Mouse (Mus musculus): ENCODE results near the gene Slc9a5.

Gene Slc9a5

DNA sequence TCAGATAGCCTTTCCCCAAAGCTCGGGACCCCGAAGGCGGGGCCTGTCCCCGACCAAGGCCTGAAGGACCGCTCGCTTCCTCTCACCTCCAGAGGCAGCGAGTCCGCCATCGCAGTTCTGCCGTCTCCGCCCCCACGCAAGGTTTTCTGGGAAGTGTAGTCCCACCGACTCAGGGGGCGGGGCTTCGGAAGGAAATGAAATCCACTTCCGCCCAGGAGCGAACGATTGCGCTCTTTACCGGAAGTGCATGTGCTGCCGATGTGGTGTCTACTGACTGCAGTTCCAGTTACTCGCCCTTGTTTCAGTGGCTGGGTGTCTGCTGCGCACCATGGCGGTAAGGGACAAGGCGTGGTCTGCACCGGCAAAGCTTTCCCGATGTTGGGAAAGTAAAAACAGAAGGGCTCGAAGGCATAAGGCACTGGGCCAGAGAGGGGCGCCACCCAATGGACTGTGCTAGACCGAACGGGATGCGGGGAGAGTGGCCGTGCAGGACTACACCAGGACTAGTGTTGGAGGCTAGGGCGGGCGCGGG, 22.4 kb upstream of the Slc9a5 start, which contains the start of the genes Lrrc29 and Tmem208:
Gene Lrrc29 (minus strand): TSS at position 138 of the 532 bp plus-strand sequence.
Gene Tmem208 (plus strand): TSS at position 214 of the 532 bp plus-strand sequence.
- peak; percentile 98 to 99 for DNase-seq (ENCODE audit: low spot score in 2 of 2)

DNA sequence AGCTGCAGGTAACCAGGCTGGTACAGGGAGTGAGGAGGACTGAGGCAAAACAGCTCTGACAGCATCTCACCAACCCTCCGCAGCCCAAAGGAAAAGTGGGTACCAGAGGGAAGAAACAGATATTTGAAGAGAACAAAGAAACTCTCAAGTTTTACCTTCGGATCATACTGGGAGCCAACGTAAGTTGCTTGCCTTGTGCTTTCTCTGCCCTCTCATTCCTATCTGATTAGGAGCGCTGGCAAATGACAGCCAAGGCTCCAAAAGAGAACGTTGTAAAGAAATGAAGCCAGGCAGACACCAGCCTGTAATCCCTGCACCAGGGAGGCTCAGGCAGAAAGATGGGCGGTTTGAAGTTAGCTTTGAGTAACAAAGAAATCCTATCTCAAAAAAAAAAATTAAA, 21.7 kb upstream of the Slc9a5 start:
- peak in 1 of 2 experiments; percentile 32 for DNase-seq (ENCODE audit: low spot score in 2 of 2)

DNA sequence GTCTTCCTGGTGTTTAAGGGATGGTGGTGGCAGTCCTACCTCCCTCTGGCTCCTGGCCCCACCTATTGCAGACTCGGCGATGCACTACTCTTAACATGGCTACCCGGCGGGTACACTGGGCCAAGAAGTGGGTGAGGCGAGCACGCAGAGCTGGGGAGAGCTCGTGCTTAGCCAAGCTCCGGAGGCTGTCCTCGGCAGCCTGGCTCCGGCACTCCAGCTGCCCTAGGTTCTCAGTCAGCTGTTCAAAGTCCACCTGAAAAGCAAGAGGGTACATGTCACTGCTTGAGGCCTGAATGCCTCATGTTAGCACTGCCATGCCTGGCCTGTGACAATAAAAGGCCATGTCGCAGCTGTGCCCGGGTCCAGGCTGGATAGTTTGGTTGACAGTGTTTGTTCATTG, 18.3 kb upstream of the Slc9a5 start:
- no peak for DNase-seq (ENCODE audit: low spot score in 2 of 2)

DNA sequence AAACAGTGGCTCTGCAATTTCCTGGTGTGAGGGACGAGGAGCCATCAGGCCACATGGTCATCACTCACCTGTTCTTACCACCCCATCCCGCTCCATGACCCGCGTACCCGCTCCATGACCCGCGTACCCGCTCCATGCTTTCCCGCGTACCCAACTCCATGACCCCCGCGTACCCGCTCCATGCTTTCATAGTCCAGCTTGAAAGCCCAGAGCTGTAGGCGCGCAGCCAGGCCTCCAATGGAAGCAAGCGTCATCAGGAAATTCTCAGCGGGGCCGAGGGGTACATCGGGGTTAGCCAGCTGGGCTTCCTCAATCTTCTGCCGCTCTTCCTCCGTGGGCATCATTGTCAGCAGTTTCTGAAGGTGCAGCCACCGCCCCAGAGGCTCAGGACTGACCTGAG, 17.2 kb upstream of the Slc9a5 start:
- no peak for DNase-seq (ENCODE audit: low spot score in 2 of 2)

DNA sequence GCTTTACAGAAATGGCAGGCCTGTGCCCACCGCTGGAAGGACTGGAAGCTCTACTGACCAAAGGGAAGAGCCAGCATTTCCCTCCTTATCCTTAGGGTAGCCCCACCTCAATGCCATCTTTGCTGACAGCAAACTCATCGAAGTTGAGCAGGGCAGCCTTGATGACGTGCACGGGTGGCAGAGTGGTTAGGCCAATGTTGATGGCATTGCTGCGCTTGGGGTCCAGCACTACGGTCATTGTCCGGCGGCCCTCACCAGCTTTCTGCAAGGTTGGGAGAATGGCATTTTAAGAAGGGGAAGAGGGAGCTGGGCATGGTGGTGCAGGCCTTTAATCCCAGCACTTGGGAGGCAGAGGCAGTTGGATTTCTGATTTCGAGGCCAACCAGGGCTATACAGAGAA, 16.7 kb upstream of the Slc9a5 start:
- no peak for DNase-seq (ENCODE audit: low spot score in 2 of 2)

DNA sequence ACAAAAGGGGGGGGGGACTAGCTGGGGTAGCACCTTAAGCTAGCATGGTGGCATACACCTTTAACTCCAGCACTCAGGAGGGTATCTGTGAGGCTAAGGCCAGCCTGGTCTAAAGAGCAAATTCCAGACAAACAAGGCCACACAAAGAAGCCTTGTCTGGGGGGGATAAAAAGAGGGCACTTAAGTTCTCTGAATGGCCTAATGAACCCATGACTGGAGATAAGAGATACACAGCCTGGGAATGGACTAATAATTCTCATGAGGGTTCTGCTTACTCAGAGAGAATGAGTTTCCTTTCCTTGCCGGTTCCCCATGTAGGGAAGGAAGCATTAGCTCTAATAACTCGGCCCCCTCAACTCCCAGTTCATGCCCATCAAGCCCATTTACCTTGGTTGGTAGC, 16.1 kb upstream of the Slc9a5 start:
- no peak for DNase-seq (ENCODE audit: low spot score in 2 of 2)

DNA sequence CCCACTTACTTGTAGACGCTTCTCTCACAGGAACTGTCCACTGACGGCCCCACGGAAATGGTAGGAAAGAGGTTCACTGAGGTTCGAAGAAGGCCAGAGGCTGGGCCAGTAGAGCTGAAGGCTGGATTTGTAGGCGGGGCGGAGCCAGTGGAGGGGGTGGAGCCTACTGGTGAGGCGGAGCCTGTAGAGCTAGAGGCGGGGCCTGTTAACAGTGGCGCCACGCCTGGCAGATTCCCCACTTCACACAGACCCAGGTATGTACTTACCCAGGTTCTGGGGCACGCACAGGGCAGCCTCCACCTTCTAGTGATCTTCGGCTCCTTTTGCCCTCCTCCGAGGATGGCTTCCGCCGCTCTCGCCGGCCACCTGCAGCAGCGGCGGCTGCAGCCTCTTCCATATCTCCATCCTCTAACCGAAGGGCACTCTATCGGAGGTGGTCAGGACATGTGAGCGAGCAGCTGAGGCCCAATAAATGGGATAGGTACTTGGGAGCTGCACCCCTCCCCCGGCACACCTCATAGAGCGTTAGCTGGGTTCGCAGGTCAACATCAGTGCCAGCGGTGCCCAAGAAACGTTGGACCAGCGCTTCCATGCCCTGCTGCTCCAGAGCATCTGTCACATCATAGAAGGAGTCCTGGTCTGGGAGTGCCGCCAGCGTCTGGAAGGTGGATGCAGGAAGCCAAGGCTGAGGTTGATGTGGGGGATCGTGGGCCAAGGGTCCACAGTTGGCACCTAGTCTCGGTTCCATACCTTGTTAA, 12.1 kb upstream of the Slc9a5 start:
- DNase-seq (ENCODE audit: low spot score in 2 of 2), result no peak

DNA sequence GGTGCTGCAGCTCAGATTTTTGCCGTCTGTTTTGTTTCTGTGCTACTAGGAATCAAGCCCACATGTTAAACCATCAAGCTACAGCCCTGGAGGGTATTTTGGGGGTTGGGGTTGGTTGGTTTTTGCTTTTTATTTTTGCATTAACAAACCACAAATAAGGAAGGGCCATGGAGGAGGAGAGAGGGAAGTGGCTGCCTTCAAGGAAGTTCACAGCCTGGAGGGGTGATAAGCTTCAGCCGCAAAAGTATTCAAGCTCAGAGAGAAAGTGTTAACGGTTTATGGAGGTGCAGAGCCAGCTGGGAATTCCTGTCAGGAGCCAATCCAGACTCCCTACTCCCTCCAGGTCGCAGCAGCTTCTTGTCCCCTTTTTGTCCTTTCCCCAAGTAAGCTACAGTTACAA, 9.7 kb upstream of the Slc9a5 start:
- no peak for DNase-seq (ENCODE audit: low spot score in 2 of 2)

DNA sequence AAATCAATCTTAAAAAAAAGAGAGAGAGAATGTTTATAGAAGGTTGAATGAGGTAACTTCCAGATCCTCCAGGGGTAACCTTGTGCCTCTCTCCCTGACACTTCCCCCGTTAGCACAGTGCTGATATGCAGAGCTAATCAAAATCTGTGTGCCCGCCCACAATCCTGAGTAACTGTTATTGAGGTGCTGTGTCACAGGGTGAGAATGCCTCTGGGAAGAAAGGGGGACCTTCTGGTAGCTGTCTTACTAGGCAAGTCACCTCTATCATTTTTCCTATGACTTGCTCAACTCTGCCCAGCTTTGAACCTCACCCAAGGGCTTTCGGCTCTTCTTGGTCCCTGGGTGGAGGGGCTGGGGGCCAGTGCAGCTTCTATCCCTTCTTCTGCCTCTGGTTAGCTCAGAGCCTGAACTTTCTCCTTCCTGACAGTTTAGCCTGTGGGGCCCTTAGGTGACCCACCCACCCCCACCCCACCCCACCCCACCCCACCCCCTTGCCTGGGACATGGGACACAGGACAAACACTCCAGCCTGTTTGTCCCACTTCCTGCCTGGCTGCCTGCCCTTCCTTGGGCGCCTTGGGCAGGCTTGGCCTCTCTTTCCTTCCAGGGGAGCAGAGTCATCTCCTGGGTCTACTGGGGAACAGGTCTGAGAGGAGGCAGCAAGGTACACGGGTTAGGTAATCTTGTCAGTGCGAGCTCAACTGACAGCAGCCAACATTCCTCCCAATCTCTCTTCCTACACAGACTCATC, 8.6 kb upstream of the Slc9a5 start:
- no peak for DNase-seq (ENCODE audit: low spot score in 2 of 2)

DNA sequence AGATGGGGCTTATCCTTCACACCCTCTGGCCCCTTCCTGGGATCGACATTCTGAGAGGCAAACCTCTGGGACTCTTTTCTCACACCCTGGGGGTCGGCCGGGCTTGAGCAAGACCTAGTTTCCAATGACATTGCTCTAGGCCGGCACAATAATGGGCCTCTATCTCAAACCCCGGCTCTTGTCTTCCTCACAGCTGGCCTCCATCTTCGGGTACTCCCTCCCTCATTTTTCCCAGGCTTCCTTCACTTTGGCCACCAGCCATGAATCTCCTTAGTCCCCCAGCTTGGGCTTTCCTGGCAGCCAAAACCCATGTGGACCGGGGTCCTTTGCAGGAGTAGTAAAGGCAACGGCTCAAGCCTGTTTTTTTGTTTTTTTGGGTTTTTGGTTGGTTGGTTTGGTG, 7.2 kb upstream of the Slc9a5 start:
- no peak for DNase-seq (ENCODE audit: low spot score in 2 of 2)

DNA sequence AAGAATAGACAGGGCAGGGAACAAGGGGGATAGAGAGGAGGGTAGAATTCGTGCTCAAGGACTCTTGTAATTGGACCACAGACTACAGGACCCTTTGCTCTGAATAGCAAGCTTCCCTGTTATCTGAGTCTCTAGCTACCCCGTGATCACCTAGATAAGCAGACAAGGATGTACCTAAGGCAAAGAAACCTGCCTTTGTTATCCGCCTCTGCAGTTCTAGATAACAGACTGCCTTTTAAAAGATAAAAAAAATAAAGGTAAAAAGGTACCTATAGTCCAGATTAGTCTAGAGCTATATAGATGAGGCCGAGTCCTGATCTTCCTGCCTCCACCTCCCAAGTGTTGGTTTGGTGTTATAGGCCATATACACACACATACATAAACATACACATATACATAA, 5.9 kb upstream of the Slc9a5 start:
- DNase-seq (ENCODE audit: low spot score in 2 of 2), result no peak

DNA sequence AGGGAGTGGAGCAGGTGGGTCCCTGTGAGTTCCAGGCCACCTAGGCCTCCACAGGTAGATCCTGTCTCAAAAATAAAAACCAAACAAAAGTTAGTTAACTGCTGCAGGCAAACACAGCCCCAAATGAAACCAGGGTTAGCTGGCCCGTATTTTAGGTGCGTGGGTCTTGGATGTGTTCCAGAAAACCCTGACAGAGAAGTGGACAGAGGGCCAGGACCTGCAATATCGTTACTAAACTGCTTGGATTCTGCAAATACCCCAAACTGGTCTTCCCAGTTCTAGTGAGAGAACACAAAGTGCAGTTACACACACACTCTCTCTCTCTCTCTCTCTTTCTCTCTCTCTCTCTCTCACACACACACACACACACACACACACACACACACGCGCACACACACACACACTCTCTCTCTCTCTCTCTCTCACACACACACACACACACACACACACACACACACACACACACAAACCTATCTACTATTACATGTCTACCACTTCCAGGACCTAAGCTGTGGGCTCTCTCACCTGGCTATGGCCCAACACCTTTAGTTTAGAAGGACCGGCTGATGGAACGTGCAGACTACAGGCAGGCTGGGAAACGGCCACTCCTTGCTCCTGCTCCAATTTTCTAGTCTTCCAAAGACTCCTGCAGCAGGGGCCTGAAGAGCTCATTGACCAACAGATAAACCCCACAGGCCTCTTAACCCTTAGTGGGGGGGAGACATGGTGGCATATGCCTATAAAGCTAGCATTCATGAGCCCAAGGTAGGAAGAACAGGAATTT, 4.7 kb upstream of the Slc9a5 start:
- DNase-seq (ENCODE audit: low spot score in 2 of 2), result no peak

DNA sequence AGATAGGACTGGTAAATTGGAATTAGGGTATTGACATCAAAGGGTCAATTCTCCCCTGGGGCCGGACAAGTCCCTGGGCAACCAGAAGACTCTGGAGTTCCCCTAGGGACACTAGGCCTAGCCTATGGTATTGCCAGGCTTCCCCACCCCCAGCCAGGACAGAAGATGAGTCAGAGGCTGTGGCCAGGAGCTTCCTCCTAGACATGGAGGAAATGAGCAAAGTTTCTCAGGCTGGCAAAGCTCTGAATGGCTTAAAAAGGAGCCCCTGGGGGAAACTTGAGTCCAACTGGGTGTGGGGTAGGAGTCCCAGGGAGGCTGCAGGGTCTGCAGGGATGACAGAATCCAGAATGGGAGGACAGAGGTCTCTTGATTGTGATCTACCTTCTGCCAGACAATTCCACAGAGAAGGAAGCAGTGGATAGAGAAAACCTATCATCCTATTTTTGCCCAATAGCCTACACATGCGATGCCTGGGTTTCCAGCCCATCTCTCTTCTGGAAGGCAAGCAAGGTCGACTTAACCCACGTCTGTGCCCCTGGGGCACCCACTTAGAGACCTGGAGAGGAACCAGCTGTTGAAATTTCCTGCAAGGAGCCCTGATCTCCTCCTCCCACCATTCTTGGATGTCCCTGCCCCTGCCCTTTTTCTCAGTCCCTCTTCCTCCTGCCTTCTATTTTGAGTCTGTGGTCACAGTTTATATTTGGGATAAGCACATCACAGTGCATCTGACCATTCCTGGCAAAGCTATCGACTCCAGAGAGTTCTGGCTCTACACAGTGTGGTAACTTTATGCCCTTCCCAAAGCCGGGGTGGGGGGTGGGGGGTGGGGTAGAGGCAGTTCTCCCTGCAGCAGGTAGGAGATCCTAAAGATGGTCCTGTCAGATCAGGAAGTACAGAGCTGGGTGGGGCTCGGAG, 3.3 kb upstream of the Slc9a5 start:
- no peak for DNase-seq (ENCODE audit: low spot score in 2 of 2)

DNA sequence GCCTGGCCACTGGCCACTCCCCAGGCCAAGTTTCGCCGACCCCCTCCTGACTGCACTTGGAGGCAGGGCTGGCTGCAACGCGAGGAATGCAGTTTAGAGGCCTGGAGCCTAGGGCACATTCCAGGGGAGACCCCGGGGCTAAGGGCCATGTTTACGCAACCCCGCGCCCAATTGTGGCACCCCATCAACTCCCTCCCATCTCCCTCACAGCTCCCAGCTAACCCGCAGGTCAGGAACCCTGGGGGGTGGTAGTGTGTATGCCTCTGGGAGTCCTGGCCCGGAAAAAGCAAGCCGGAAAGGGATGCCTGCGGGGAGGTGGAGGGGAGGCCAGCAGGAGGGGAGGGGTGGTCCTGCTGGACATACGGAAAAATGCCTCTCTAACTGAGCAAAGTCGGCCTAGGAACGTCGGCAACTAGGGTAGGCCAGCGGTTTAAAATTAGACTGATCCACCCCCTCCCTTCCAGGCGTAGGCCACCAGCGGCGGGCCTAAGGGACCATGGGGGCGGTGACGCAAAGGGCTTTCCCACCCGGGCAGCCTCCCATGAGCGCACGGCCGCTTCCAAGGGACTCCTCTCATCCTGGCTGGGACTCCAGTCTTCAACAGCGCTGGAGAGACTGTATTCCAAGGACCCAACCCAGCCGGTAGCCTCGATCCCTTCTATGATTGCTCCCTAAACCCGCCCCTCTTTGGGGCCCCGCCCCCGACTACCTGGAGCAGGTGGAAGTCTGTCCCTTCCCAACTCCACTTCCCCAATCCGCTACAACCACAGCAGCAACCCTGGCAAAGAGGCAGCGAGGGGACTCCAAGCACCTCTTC, 1.8 kb upstream of the Slc9a5 start:
- peak in 1 of 2 experiments; percentile 39 for DNase-seq (ENCODE audit: low spot score in 2 of 2)

DNA sequence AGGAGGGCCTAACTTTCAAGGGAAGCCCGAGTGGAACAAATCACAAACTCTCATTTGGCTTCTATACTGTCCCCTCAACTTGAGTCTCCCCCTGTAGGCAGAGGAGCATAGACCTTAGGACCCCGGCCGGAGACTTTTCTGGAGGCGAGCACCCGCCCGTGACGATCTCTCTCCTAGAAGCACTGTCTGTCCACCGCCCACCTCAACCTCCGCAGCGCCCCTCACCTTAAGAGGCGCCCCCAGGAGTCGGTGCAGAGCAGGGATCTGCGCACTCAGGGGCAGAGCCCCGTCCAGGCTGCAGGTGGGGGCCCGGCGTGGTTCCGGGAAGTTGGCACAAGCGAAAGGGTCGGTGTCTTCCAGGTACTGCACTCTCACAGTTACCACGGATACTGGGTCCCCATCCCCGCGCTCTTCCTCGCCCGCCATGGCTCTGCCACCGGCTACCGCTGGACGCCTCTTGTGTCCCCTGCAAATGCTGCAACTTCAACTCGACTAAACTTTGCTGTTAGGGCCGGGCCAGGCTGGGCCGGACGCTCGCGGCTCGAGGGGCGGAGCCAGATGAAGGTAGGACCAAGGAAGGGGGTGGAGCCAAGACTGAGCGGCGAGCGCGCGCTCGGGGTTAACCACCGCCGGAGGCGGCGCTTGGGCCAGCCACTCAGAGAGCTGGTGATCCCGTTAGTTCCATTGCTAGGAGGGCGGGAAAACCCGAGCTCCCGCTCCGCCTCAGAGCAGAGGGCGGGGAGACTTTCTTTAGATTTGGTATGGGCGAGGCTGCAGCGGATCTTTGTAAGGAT, 1.0 kb upstream of the Slc9a5 start, which contains the start of gene Fhod1:
Gene Fhod1 (minus strand): TSS at position 526 of the 794 bp plus-strand sequence.
- peak; percentile 82 to 92 for DNase-seq (ENCODE audit: low spot score in 2 of 2)

DNA sequence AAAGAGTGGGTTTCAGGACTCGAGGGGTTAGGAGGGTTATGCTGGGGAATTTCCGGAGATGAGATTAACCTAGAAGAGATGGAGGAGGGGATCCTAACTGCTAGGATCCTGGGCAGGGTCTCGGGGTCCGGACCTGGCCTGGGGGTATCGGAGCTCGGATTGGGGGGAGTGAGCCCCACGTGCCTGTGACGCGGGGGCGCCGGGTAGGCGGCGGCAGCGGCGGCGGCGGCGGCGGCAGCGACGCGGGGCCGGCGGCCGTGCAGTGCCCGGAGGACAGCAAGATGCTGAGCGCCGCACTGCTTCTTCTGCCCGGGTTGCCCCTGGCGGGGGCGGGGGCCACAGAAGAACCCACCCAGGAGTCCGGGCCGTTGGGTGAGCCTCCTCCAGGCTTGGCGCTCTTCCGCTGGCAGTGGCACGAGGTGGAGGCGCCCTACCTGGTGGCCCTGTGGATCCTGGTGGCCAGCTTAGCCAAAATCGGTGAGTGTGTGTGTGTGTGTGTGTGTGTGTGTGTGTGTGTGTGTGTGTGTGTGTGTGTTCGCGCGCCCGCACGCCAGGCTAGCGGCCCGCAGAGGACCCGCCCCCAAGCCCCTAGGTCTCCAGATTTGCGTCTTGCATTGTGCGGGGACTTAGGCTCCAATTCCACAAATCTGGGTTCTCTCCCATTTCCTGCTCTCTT, 591 bp downstream of the Slc9a5 start:
- no peak for DNase-seq (ENCODE audit: low spot score in 2 of 2)

DNA sequence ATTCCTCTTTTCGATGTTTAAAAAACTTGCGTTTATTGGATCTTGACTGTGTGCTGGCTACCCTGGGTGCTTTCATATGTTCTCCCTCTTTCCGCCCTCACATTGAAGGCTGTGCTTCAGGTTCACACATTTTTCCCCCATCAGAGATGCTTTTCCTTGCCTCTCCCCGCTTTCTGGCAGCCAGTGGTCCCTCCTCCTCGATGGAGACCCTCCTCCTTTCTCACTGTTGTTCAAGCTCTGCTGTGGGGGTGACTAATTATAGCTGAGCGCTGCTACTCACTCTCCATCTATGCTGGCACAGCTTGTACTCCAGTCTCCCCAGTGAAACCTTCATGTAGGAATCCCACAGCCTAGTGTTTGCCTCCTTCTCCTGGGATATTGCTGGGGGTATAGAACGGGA, 1.5 kb downstream of the Slc9a5 start:
- DNase-seq (ENCODE audit: low spot score in 2 of 2), result no peak

DNA sequence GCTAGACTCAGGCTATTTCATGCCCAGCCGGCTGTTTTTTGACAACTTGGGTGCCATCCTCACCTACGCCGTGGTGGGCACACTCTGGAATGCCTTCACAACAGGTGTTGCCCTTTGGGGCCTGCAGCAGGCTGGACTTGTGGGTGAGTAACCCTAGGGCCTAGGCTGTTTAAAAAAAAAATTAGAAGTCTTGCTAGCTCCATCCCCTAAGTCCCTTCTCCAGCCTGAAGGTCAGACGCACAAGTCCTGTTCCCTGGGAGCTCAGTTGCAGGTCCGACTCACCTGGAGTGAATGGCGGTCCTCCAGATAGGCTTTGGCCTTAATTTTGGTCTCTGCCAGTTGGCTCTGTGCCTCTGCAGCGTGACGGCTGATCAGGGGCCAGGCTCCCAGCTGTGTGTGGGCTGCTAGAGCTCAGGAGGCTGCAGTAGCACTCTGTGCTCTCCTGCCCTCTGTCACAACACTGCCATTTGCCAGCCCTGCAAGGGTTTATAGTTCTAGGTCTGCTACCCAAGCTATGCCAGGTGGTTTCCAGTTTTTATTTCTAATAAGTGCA, 5.0 kb downstream of the Slc9a5 start:
- DNase-seq (ENCODE audit: low spot score in 2 of 2), result no peak
